Mouse (Mus musculus): ENCODE measurements around the gene Rassf10. TPM values are rescaled to one million over a fixed set of nuclear protein-coding genes. Genes with fewer than 3 reads are reported as not detected.
"Not testable (repeated sequence)": the region's sequence is repeated elsewhere in the genome, so short reads cannot be mapped to it uniquely, and the experiment has no call there.

The Rassf10 gene
- 0.51 and 0.92 TPM in 2 replicates for polyA plus RNA-seq (2016; fragmentation: Nextera tagmentation; extraction: Ambion mirVana)

DNA sequence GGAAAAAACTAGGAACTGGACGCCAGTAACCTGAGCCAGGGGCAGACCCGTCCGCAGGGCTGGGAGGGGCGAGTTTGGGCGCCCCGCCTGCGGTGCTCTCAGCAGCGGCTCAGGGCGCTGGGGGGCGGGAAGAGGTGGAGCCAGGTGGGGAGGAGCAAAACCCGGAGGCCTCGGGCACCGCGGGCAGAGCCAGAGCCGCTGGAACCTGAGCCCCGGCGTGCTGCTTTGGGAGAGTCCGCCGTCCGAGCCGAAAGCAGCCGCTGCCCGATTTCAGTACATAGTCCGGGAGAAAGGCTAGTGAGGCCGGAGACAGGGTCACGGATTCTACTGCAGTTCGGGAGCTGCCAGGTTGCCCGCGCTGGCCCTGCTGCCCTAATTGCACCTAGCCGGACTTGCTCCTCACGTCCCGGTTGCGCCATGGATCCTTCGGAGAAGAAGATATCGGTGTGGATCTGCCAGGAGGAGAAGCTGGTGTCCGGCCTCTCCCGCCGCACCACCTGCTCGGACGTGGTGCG is at the start of gene Rassf10:
Rassf10 (plus strand) TSS at position 186 of the 515 bp plus-strand sequence.
- H3K27me3 ChIP-seq (ENCODE audit: insufficient read depth, poor library complexity, severe bottlenecking), result peaks cover 52% of the 10 kb centered on the region
- no peaks in the 10 kb centered on the region for H3K9me3 ChIP-seq
- H3K4me1 ChIP-seq (replicated peaks), result peaks cover 41% of the 10 kb centered on the region
- 1% methylated on average over 41 of the region's 41 CpGs for WGBS
- peak within 1 kb of the TSS; percentile 62 for H3K27ac ChIP-seq
- H3K4me3 ChIP-seq, result peak within 1 kb of the TSS; percentile 56
- H3K36me3 ChIP-seq, result no peaks in the 10 kb centered on the region
- DNase-seq (ENCODE audit: low spot score), result peak; percentile 70

DNA sequence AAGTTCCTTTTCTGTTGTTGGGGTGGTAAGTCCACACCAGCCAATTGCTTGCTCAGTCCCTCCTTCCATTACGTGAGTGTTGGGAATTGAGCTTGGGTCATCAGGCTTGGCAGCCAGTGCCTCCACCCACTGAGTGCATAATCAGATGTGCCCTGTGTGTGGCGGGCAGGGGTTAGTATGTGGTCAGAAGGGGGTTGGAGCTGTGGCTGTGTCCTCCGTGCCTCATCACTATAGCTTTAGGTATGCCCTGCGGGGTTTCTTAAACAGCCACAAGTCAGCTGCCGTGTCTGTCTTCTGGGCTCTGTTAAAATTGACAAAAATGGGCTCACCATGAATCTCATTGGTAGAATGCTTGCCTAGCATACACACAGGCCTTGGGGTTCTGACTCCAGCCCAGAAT is 46.9 kb upstream of the Rassf10 start:
- 70% methylated on average over 5 of the region's 5 CpGs for WGBS
- DNase-seq (ENCODE audit: low spot score), result no peak

DNA sequence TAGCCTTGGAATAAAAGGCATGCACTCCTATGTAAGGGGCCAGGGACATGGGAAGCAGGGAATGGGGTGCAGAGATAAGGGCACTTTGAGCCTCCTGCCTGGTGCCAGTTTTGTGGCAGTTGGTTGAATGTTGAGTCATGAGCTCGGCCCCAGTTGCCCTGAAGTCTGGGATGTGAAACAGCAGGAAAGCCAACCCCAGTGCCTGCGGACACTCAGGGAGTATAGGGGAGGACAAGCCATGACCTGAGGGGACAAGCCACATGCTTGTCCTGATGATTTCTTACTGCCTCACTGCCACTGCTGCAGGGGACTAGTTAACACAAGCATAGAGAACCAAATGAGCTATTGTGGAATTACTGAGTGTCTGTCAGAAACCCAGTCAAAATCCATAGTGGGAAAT is 46.3 kb upstream of the Rassf10 start:
- H3K36me3 ChIP-seq, result peaks cover 23% of the 10 kb centered on the region
- 73% methylated on average over 2 of the region's 2 CpGs for WGBS
- no peak for DNase-seq (ENCODE audit: low spot score)
- peaks cover 20% of the 10 kb centered on the region for H3K4me1 ChIP-seq (replicated peaks)
- no peak overlapping the region for H3K27ac ChIP-seq
- no peaks in the 10 kb centered on the region for H3K27me3 ChIP-seq (ENCODE audit: insufficient read depth, poor library complexity, severe bottlenecking)
- no peaks in the 10 kb centered on the region for H3K9me3 ChIP-seq
- H3K4me3 ChIP-seq, result no peak overlapping the region

More for the DNA sequence above, 46.9 kb upstream of the Rassf10 start:
- Histone ChIP-seq H3K9me3 (no peaks in the 10 kb centered on the region), H3K27me3 (ENCODE audit: insufficient read depth, poor library complexity, severe bottlenecking) (no peaks in the 10 kb centered on the region), H3K4me1 (replicated peaks) (peaks cover 20% of the 10 kb centered on the region), H3K4me3 (no peak overlapping the region), H3K36me3 (peaks cover 29% of the 10 kb centered on the region), H3K27ac (no peak overlapping the region)

DNA sequence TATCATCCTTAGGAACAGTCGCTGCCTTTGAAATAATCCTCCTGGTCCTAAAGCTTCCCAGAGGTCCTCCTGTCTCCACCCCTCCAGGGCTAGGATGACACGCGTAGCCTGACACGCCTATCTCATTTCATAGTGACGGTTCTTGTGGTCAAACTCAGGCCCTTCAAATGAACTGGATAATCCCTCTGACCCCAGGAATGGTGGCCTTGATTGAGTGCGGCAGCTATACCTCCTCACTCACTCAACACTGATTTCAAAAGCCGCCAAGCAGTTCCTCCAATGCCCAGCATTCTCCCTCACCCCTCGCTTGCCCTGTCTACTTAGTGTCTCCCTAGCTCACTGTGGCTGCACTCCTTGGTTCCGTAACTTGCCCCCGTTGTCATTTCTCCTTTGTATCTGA is 44.6 kb upstream of the Rassf10 start:
- DNase-seq (ENCODE audit: low spot score), result no peak
- H3K4me1 ChIP-seq (replicated peaks), result peaks cover 20% of the 10 kb centered on the region
- H3K4me3 ChIP-seq, result no peak overlapping the region
- H3K36me3 ChIP-seq, result peaks cover 6% of the 10 kb centered on the region
- no peaks in the 10 kb centered on the region for H3K27me3 ChIP-seq (ENCODE audit: insufficient read depth, poor library complexity, severe bottlenecking)
- H3K27ac ChIP-seq, result no peak overlapping the region
- no peaks in the 10 kb centered on the region for H3K9me3 ChIP-seq
- WGBS, result 87% methylated on average over 10 of the region's 10 CpGs

DNA sequence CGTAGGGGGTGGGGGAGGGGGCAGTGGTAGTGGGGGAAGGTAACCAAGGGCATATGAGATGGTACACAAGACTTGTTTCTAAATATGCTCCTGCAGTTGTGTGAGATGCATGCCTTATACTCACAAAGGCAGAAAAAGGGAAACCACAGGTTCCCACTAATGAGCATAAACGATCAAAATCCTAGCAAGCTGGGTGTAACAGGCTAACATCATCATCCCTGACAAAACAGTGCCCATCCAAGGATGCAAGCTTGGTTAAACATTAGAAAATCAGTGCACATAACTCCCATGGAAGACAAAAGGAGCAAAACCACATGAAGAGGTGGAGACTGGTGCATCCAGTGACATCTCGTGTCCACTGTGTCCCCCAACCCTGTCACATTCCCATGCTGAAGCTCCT is 40.8 kb upstream of the Rassf10 start:
- WGBS, result 88% methylated on average over 3 of the region's 3 CpGs
- DNase-seq (ENCODE audit: low spot score), result no peak
- H3K36me3 ChIP-seq, result no peaks in the 10 kb centered on the region
- H3K27me3 ChIP-seq (ENCODE audit: insufficient read depth, poor library complexity, severe bottlenecking), result no peaks in the 10 kb centered on the region
- no peak overlapping the region for H3K27ac ChIP-seq
- peaks cover 32% of the 10 kb centered on the region for H3K4me1 ChIP-seq (replicated peaks)
- H3K9me3 ChIP-seq, result no peaks in the 10 kb centered on the region
- H3K4me3 ChIP-seq, result no peak overlapping the region

DNA sequence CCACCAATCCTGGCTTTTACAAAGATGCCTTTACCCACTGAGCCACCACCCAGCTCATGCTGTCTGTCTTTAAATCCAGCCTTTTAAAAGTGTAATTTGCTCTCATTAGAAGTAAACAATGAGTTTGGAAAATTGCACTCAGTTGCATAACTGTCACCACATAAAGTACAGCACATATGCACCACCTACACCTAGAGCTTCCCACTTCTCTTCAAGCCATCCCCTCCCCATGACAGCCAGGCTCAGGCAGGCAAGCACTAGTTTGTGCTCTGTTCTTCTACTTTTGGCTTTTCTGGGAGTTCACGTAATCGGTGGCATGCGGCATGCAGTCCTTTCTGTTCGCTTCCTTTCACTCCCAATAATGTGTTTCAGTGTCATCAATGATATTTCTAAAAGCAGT is 38.2 kb upstream of the Rassf10 start:
- H3K27ac ChIP-seq, result no peak overlapping the region
- peaks cover 37% of the 10 kb centered on the region for H3K4me1 ChIP-seq (replicated peaks)
- H3K36me3 ChIP-seq, result no peaks in the 10 kb centered on the region
- WGBS, result 86% methylated on average over 4 of the region's 4 CpGs
- H3K4me3 ChIP-seq, result no peak overlapping the region
- no peaks in the 10 kb centered on the region for H3K27me3 ChIP-seq (ENCODE audit: insufficient read depth, poor library complexity, severe bottlenecking)
- no peak for DNase-seq (ENCODE audit: low spot score)
- no peaks in the 10 kb centered on the region for H3K9me3 ChIP-seq

DNA sequence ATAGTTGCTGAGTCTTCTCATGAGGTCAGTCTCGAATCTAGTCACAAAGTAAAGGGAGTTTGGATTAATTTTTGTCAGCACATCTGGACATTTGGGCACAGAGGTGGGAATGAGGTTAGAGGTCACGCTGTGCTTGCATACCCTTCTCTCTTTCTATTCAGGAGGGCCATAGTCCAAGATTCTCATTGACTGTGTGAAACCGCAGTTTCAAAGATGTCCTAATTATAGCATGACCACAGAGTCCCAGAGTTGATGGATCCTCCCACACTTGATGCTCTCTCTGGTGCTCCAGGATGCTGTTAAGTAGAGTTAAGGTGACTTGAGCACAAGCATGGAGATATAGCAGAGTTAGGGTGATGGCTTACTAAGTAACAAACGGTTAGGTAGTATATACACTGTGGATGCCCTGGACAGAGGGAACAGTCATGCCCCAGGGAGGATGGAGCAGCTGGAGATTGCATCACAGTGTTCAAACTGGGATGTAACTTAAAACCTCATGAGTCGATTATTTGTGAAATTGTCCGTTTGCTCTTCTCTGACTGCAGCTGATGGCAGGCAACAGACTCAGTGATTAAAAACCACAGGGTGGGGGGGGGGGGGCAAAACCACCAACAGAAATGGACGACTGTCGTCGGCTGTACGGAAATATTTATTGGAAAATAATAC is 36.0 kb upstream of the Rassf10 start:
- Histone ChIP-seq H3K9me3 (no peaks in the 10 kb centered on the region), H3K27ac (peak overlapping the region; percentile 81), H3K4me1 (replicated peaks) (peaks cover 42% of the 10 kb centered on the region), H3K4me3 (peak overlapping the region; percentile 11; the same call in 1 of the 2 replicates), H3K27me3 (ENCODE audit: insufficient read depth, poor library complexity, severe bottlenecking) (no peaks in the 10 kb centered on the region), H3K36me3 (no peaks in the 10 kb centered on the region)
- DNase-seq (ENCODE audit: low spot score), result no peak
- 58% methylated on average over 10 of the region's 10 CpGs for WGBS

DNA sequence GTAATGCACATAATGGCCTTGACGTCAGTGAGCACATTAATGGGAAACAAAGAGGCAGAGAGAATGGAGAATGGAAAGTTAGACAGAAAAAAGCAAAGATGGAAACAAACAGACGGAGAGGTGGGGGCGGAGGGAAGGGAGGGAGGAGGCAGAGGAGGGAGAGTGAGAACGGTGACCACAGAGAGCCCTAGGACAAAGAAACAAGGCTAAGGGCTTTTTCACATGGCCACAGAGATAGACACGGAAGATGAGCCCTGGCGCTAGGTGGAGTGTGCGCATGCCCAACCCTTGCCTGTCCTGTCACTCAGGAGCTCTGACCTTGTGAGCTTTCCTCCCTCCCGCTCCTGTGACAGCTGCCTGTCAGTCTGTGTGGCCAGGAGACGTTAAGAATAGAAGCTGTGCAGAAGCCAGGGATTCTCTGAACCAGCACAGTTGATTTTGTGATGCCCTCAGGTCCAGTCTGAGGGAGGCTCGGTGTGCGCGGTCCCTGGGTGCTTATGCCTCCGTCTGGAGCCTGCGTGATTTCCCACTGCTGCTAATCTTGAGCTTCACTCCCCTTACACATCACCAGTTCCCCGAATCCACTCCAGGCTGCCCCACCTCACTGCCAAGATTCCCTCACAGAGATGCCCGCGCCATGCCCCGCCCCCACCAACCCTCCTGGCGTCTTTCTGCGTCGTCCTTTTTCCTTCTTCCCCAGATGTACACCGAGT is 35.3 kb upstream of the Rassf10 start:
- Histone ChIP-seq H3K4me1 (replicated peaks) (peaks cover 49% of the 10 kb centered on the region), H3K27me3 (ENCODE audit: insufficient read depth, poor library complexity, severe bottlenecking) (no peaks in the 10 kb centered on the region), H3K4me3 (peak overlapping the region; percentile 11; the same call in 1 of the 2 replicates), H3K27ac (peak overlapping the region; percentile 81), H3K36me3 (no peaks in the 10 kb centered on the region), H3K9me3 (no peaks in the 10 kb centered on the region)
- 53% methylated on average over 22 of the region's 22 CpGs for WGBS
- peak; percentile 54 for DNase-seq (ENCODE audit: low spot score)

DNA sequence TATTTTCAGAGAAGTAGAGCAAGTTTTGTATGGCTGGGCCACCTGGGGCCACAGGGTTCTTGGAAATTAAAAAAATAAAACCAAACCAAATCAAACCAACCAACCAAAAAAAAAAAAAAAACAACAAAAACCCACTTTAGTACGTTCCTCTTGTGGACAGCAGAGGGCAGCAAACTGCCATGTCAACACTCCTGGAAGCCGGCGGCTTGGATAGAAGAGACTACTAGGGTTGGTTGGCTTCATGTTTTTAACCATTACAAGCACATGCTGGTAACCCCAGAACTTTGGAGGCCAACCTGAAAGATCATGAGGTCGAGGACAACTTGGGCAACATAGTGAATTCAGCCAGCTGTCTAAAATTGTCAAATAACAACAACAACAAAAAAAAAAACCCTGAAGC is 33.9 kb upstream of the Rassf10 start:
- WGBS, result 3% methylated on average over 4 of the region's 4 CpGs
- H3K36me3 ChIP-seq, result no peaks in the 10 kb centered on the region
- no peak overlapping the region for H3K27ac ChIP-seq
- H3K27me3 ChIP-seq (ENCODE audit: insufficient read depth, poor library complexity, severe bottlenecking), result peaks cover 6% of the 10 kb centered on the region; the same call in 1 of the 2 replicates
- no peaks in the 10 kb centered on the region for H3K9me3 ChIP-seq
- peaks cover 56% of the 10 kb centered on the region for H3K4me1 ChIP-seq (replicated peaks)
- DNase-seq (ENCODE audit: low spot score), result peak; percentile 55
- H3K4me3 ChIP-seq, result no peak overlapping the region

DNA sequence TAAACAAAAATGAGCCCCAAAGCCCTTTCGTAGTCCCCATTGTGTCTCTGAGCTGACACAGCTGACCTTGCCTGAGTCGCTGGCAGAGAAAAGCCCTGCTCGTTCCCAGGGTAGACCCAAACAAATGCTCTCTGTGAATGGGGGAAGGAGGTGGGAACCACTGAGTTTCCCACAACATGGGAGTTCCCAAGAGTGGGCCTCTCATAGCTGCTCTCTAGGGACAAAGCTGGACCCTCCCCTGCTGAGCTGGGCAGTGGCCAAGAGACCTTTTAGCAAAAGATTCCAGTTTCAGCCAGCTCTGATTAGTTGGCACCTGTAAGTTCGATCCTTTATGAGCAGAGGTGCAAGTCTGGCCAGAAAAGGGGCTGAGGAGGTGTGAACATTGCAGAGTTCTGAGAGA is 31.0 kb upstream of the Rassf10 start:
- H3K27me3 ChIP-seq (ENCODE audit: insufficient read depth, poor library complexity, severe bottlenecking), result peaks cover 12% of the 10 kb centered on the region; the same call in 1 of the 2 replicates
- no peaks in the 10 kb centered on the region for H3K36me3 ChIP-seq
- H3K9me3 ChIP-seq, result no peaks in the 10 kb centered on the region
- 31% methylated on average over 4 of the region's 4 CpGs for WGBS
- DNase-seq (ENCODE audit: low spot score), result no peak
- peaks cover 39% of the 10 kb centered on the region for H3K4me1 ChIP-seq (replicated peaks)
- H3K27ac ChIP-seq, result peak overlapping the region; percentile 50
- no peak overlapping the region for H3K4me3 ChIP-seq

DNA sequence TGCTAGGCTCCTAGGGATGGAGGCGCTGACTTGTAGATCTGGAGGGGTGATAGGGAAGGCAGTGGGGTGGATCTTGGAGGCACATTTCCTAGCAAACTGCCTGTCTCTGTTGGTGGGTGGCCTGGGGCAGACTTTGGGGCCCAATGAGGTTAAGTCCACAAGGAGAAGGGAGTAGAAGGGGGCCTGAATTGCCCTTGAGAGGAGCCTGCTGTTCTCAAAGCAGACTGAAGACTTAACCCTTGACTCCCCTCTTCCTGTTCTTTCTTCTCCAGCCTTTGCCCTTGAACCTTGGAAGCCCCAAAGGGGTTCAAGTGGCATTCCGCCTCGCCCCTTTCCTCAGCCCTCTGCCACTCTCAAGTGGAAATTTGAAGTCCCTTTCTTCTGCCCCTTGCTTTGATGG is 30.1 kb upstream of the Rassf10 start:
- 65% methylated on average over 3 of the region's 3 CpGs for WGBS
- peaks cover 30% of the 10 kb centered on the region for H3K4me1 ChIP-seq (replicated peaks)
- H3K9me3 ChIP-seq, result no peaks in the 10 kb centered on the region
- no peak for DNase-seq (ENCODE audit: low spot score)
- H3K36me3 ChIP-seq, result no peaks in the 10 kb centered on the region
- peak overlapping the region; percentile 14; the same call in 1 of the 2 replicates for H3K27ac ChIP-seq
- H3K27me3 ChIP-seq (ENCODE audit: insufficient read depth, poor library complexity, severe bottlenecking), result peaks cover 12% of the 10 kb centered on the region; the same call in 1 of the 2 replicates
- H3K4me3 ChIP-seq, result no peak overlapping the region

DNA sequence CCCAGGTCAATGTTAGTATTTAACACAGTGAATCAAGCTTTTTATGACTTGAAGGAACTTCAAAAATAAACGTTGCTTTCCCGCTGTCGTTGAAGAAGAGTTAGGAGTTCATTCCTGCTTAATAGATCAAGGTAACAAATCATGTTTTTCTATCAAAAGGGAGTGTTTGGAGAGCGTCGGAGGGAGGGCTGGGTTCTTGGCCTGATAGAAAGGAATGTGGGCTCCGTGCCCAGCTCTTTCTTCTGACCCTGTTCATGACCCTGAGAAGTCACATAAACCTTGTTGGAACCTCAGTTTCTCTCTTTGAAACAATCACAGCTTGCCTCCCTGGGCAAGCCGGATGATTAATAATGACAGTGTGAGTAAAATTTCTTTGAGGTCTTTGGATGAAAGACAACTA is 23.1 kb upstream of the Rassf10 start:
- Histone ChIP-seq H3K27me3 (ENCODE audit: insufficient read depth, poor library complexity, severe bottlenecking) (no peaks in the 10 kb centered on the region), H3K4me3 (no peak overlapping the region), H3K27ac (no peak overlapping the region), H3K36me3 (no peaks in the 10 kb centered on the region), H3K9me3 (no peaks in the 10 kb centered on the region), H3K4me1 (replicated peaks) (peaks cover 4% of the 10 kb centered on the region; the same call in 1 of the 2 replicates)
- DNase-seq (ENCODE audit: low spot score), result no peak
- WGBS, result 69% methylated on average over 7 of the region's 7 CpGs

DNA sequence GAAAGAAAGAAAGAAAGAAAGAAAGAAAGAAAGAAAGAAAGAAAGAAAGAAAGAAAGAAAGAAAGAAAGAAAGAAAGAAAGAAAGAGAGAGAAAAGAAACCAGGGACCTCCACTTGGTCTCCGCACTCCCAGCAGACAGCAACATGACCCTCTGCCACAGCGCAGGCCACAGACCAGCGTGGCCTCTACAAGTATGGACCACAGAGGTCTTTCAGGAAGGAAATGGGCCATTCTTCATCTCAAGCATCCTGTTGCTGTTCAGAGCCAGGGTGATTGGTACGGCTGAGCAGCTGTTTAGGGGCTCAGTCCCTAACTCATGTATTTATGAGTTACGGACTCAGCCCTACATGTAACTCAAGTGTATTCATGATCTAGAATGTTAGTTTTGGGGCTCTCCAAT is 17.9 kb upstream of the Rassf10 start:
- not testable (repeated sequence) for H3K4me1 ChIP-seq (replicated peaks); H3K27me3 ChIP-seq (ENCODE audit: insufficient read depth, poor library complexity, severe bottlenecking); DNase-seq (ENCODE audit: low spot score); H3K4me3 ChIP-seq; H3K27ac ChIP-seq; H3K36me3 ChIP-seq; H3K9me3 ChIP-seq
- 89% methylated on average over 5 of the region's 5 CpGs for WGBS

Data from hindbrain, embryonic 10.5 days (tissue).